Mouse (Mus musculus) stomach, postnatal 0 days (tissue): ENCODE measurements around the gene Cox19.

ENCODE experiments used
- CTCF ChIP-seq: IDR thresholded peaks from 2 replicates; pipeline ENCODE4 v1.5.1; 2016; ENCODE audit warnings: antibody characterized with exemption, low read depth, mild to moderate bottlenecking, moderate library complexity
- EP300 ChIP-seq: optimal IDR thresholded peaks from 2 replicates; pipeline ENCODE3; 2016; ENCODE audit warnings: antibody characterized with exemption

- TF ChIP-seq CTCF, result no peak
- no peak for TF ChIP-seq EP300
Measured at GRCm38 (mm10) chr5:139384531-139384930, 33.3 kb upstream of the Cox19 start.
